Mouse (Mus musculus): ENCODE measurements around the gene Slc25a34.

GRCm38 (mm10) chr4:141617863-141618564 lies 5.6 kb downstream of the Slc25a34 start:
- no peak for TF ChIP-seq CTCF (IDR thresholded peaks at IDR 0.05; ENCODE audit: extremely low read depth, insufficient read length, insufficient replicate concordance, low read depth, low read length)
- peak; percentile 88; the same call in 1 of the 2 replicates for TF ChIP-seq POLR2A (IDR thresholded peaks at IDR 0.05; ENCODE audit: low read depth, low read length)

Data from small intestine, adult 2 months (tissue).